Mouse (Mus musculus) ES-E14 (cell line): ENCODE results near the gene Rgs1. TPM values are rescaled to one million over a fixed set of nuclear protein-coding genes. Genes with fewer than 3 reads are reported as not detected.

Experiments used
- DNase-seq: peaks from one replicate; pipeline ENCODE4 v3.0.0-alpha.2; 2013; ENCODE audit warnings: low read depth, low spot score
- H3K27ac ChIP-seq: 2 replicates; pipeline ENCODE4 v1.5.1; 2012; ENCODE audit warnings: low read depth, mild to moderate bottlenecking, low read length, moderate library complexity, mixed read lengths; ENCODE audit not compliant: poor library complexity, insufficient read depth, severe bottlenecking
- H3K36me3 ChIP-seq: 2 replicates; pipeline ENCODE4 v1.6.1; 2012; ENCODE audit warnings: mild to moderate bottlenecking, low read length, moderate library complexity, mixed read lengths; ENCODE audit not compliant: control insufficient read depth, poor library complexity, insufficient read depth, severe bottlenecking
- H3K4me1 ChIP-seq, 2 experiments: fragments of 150-350 bp in 1 of 2; sonication (generic) in 1 of 2; 2 replicates each; pipeline ENCODE4 v1.6.1; 2012; ENCODE audit warnings: low read length in 2 of 2, mild to moderate bottlenecking in 1 of 2, mixed read lengths in 1 of 2; ENCODE audit not compliant: control insufficient read depth in 2 of 2, insufficient read depth in 2 of 2, poor library complexity in 1 of 2
- H3K4me3 ChIP-seq, 2 experiments: fragments of 150-350 bp in 1 of 2; sonication (generic) in 1 of 2; 2 replicates each; pipeline ENCODE4 v1.5.1; 2012; ENCODE audit warnings: low read length in 2 of 2, low read depth in 1 of 2, mild to moderate bottlenecking in 1 of 2, mixed read lengths in 1 of 2; ENCODE audit not compliant: insufficient read depth in 1 of 2, poor library complexity in 1 of 2, severe bottlenecking in 1 of 2
- H3K9ac ChIP-seq: 2 replicates; pipeline ENCODE4 v1.6.1; 2012; ENCODE audit warnings: low read depth, mild to moderate bottlenecking, low read length, mixed read lengths; ENCODE audit not compliant: poor library complexity, insufficient read depth, severe bottlenecking
- H3K9me3 ChIP-seq: fragments of 150-350 bp; sonication (generic); 2 replicates; pipeline ENCODE4 v1.6.1; 2012; ENCODE audit warnings: low read depth, mild to moderate bottlenecking, low read length; ENCODE audit not compliant: control insufficient read depth, insufficient read depth
- CHD2 ChIP-seq: IDR thresholded peaks from 2 replicates; pipeline ENCODE4 v1.6.1; 2014; ENCODE audit warnings: mild to moderate bottlenecking, low read depth, low read length, inconsistent platforms
- HCFC1 ChIP-seq: IDR thresholded peaks from 2 replicates; pipeline ENCODE4 v1.6.1; 2012; ENCODE audit warnings: low read length, inconsistent platforms, borderline replicate concordance; ENCODE audit not compliant: insufficient read depth
- MAFK ChIP-seq: IDR thresholded peaks from 2 replicates; pipeline ENCODE4 v1.6.1; 2014; ENCODE audit warnings: mild to moderate bottlenecking, low read depth, low read length, inconsistent platforms; ENCODE audit not compliant: insufficient read depth
- ZC3H11A ChIP-seq: IDR thresholded peaks from 2 replicates; pipeline ENCODE4 v1.6.1; 2012; ENCODE audit warnings: low read depth, mild to moderate bottlenecking, inconsistent platforms, low read length, borderline replicate concordance
- ZNF384 ChIP-seq: IDR thresholded peaks from 2 replicates; pipeline ENCODE4 v1.6.1; 2012; ENCODE audit warnings: low read depth, low read length, inconsistent platforms
- in situ Hi-C, 2 experiments: fragments of 600-800 bp; cut with MboI; formaldehyde crosslinking; loops; one replicate each; pipeline ENCODE4 v1.15.1; 2025; ENCODE audit warnings: low sequenced_read_pairs in 2 of 2, inconsistent platforms in 1 of 2; ENCODE audit not compliant: unreplicated experiment in 2 of 2
- total RNA-seq: library from RNA; depleted of rRNA; stranded (reverse); fragments of 300-350 nt; gene quantifications from 2 replicates; pipeline ENCODE4 v1.2.3, GENCODE M21; 2012; rRNA removed

Gene Rgs1
- total RNA-seq, 1 experiment = not detected

DNA sequence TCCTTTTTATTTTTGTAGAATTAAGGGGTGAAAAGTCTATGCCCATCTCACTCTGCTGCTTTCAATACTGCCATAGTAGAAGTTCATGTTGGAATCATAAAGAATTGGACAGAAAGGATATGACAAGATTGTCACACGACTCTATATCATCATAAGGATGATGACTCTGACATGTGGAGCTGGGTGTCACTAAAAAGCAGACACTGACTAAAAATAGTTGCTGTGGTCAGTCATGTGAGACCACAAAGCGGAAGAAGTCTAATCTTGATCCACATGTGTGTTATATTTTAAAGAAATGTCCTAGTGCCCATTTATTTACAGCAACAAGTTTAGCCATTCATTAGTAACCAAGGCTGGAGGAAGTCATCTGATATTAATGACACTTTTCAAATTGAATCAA, 48.5 kb downstream of the Rgs1 start:
- no peak for DNase-seq
- Histone ChIP-seq H3K27ac (no peak overlapping the region), H3K9ac (no peak overlapping the region), H3K9me3 (no peaks in the 10 kb centered on the region), H3K4me3 (no peak overlapping the region), H3K4me1 (no peaks in the 10 kb centered on the region), H3K36me3 (no peaks in the 10 kb centered on the region)
- no peak for TF ChIP-seq ZNF384
- TF ChIP-seq HCFC1 = no peak
- no peak for TF ChIP-seq MAFK
- no peak for TF ChIP-seq ZC3H11A
- no peak for TF ChIP-seq CHD2
- in situ Hi-C loops = no loop called here

DNA sequence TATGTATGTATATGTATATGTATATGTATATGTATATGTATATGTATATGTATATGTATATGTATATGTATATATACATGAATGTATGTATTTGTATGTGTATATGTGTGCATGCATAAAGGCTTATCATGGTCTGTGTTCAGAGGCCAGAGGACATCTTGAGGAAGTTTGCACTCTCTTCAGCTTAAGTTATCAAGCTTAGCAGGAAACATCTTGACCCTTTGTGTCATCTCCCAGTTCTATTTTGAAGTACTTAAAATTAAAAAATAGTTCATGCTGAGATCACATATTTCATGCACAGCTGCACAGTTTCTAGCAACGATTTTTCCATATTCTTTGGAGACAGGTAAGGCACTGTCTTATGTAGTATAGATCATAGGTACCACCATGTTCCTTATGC, 49.5 kb downstream of the Rgs1 start:
- TF ChIP-seq ZC3H11A = no peak
- no peak for TF ChIP-seq MAFK
- no peak for TF ChIP-seq CHD2
- no peak for TF ChIP-seq ZNF384
- TF ChIP-seq HCFC1 = no peak

DNA sequence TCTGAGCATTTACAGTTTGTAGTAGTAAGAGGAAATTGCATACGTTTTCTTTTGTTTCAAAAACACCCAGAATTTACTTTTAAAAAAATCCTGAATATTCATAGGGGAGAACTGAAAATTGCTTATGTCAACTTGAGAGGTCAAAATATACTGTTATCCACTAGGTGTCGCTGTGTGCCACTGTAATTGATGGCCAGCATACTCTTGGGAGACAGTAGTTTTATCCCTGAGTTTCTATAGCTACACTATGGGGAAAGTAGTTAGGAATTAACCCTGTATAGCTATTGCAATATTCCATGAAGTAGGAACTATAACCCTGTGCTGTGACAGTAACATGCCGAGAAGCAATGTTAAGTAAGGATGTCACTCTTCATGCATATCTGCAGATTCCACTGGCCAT, 51.4 kb downstream of the Rgs1 start:
- H3K4me1 ChIP-seq = no peaks in the 10 kb centered on the region
- no peaks in the 10 kb centered on the region for H3K9me3 ChIP-seq
- no peak overlapping the region for H3K4me3 ChIP-seq
- no peak overlapping the region for H3K9ac ChIP-seq
- H3K36me3 ChIP-seq = no peaks in the 10 kb centered on the region
- TF ChIP-seq CHD2 (no peak), HCFC1 (no peak), ZC3H11A (no peak), MAFK (no peak), ZNF384 (no peak)
- no peak overlapping the region for H3K27ac ChIP-seq
- DNase-seq = peak; percentile 44
- in situ Hi-C loops = no loop called here

More for the DNA sequence above, 49.5 kb downstream of the Rgs1 start:
- in situ Hi-C loops = no loop called here
- no peak overlapping the region for H3K27ac ChIP-seq
- H3K36me3 ChIP-seq = no peaks in the 10 kb centered on the region
- no peak overlapping the region for H3K9ac ChIP-seq
- H3K9me3 ChIP-seq = no peaks in the 10 kb centered on the region
- DNase-seq = no peak
- no peak overlapping the region for H3K4me3 ChIP-seq
- no peaks in the 10 kb centered on the region for H3K4me1 ChIP-seq

Other genes with a start within 250 kb of the Rgs1 start
- 0.49 and 0.79 TPM in 2 replicates for gene Rgs2, start 245.1 kb downstream of the Rgs1 start, total RNA-seq
- 0.80 TPM in 1 of 2 replicates, not detected in the other for gene Rgs13, start 71.9 kb downstream of the Rgs1 start, total RNA-seq